Mouse (Mus musculus): ENCODE measurements at regions not wholly inside any gene's neighbourhood (a gene's known extent, or its start where the extent isn't known, plus 50 kb on each side); places are given as distances from the start of the nearest gene placed in this dataset.
A peak's percentile ranks its signal among the peaks of the same experiment; 100 is the strongest.

DNA sequence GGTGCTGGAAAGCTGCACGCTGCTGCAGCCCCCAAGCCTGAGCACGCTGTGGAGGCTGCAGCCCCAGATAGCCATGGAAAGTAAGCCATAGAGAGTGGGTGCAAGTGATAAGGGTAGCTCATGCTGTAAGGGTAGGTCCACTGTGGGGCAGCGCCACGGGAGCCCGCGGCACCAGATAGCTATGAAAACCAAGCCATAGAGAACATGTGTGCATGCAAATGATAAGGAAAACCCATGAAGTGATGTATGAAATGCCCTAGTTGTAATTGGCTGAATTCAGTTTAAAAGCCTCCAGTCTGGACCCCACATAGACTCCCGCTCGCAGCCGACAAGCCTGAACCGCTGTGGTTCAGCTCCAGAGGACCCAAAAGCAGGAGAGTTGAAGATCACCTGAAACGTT is 58.8 kb upstream of the L3mbtl3 start:
- intact Hi-C loops (cut with DNase I), result no loop called here
- Histone ChIP-seq H3K27ac (no peak overlapping the region), H3K4me3 (no peak overlapping the region)
- no peak for TF ChIP-seq CTCF (IDR thresholded peaks at IDR 0.05)
- DNase-seq (ENCODE audit: extremely low spot score in 1 of 2, low spot score in 2 of 2), result no peak

DNA sequence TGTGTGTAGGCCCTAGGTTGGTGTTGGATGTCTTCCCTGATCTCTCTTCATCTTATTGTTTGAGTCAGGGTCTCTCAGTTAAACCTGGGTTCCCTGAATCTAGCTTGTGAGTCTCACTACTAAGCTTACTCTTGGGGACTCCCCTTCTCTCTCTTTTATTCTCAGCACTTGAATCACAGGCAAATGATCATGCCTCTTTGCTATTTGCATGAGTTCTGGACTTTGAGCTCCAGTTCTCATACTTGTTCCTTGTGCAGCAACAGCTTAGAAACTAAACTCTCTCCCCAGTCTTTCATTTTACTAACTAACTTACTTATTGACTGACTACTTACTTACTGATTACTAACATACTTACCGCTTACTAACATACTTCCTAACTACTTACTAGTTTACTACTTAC is 64.9 kb upstream of the L3mbtl3 start:
- Histone ChIP-seq H3K4me3 (no peak overlapping the region), H3K27ac (no peak overlapping the region)
- no peak for TF ChIP-seq CTCF (IDR thresholded peaks at IDR 0.05)
- no peak for DNase-seq (ENCODE audit: extremely low spot score in 1 of 2, low spot score in 2 of 2)
- intact Hi-C loops (cut with DNase I), result no loop called here

DNA sequence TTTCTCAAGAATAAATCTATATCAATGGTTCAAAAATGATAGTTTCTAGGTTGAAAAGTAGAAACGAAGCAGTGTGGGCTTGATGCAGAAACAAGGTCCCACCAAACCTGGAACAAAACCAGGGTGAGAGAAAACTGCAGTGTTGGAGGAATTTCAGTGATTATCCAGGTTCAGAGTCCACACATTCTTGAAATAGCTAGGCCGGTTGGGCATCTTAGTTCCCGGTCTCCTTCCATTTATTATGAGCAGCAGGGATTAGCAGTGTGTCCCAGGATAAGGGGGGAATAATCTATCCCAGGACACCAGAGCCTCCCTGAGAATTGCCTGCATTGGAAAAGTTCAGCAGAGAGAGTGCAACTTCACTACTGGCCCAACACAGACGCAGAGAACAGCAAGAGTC is 108.5 kb upstream of the L3mbtl3 start:
- intact Hi-C loops (cut with DNase I), result no loop called here
- DNase-seq (ENCODE audit: extremely low spot score in 1 of 2, low spot score in 2 of 2), result no peak
- H3K4me3 ChIP-seq, result no peak overlapping the region
- no peak for TF ChIP-seq CTCF (IDR thresholded peaks at IDR 0.05)
- H3K27ac ChIP-seq, result no peak overlapping the region

DNA sequence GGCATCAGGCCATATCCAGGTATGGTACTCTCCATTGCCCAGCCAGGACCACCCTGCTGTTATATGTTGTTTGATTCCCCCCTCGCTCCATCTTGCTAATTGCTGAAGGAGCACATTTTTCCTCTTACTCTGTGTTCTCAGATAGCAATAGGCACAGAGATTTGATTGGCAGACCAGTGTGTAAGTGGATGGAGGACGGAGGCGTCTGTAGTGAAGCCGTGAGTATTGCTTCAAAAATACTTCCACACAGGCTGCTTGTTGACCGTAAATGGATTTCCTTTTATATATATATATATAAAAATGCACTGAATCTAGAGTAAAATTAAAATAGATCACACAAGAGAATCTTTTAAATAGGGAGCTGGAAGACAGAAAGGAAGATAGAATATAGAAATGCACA is 115.6 kb upstream of the L3mbtl3 start:
- TF ChIP-seq CTCF (IDR thresholded peaks at IDR 0.05), result no peak
- Histone ChIP-seq H3K27ac (no peak overlapping the region), H3K4me3 (no peak overlapping the region)
- intact Hi-C loops (cut with DNase I), result loop anchor here (5.0 kb wide), 2 partner anchors 119 to 506 kb away; no protein-coding TSS in a partner anchor
- DNase-seq (ENCODE audit: extremely low spot score in 1 of 2, low spot score in 2 of 2), result no peak

DNA sequence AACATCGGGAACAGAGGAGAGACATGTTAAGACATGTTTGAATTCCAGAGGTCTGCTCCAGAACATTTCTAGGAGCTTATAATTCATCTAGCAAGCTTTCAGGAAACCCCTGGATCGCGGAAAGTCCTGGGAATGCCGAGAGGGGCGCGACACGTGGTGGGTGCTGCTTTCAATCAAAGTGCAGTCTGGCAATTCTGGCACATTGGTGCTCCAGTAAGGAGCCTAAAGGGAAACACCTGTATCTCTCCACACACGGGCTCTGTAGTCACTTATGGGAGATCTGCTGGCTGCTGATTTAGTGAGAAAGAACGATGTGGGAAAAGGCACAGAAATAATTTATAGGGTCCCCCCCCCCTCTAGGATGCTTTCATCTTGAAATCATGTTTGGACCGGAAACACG is 116.4 kb upstream of the L3mbtl3 start:
- DNase-seq (ENCODE audit: extremely low spot score in 1 of 2, low spot score in 2 of 2), result no peak
- Histone ChIP-seq H3K27ac (no peak overlapping the region), H3K4me3 (no peak overlapping the region)
- TF ChIP-seq CTCF (IDR thresholded peaks at IDR 0.05), result no peak
- intact Hi-C loops (cut with DNase I), result loop anchor here (2.0 to 5.0 kb wide), 3 partner anchors 120 to 505 kb away; no protein-coding TSS in a partner anchor

DNA sequence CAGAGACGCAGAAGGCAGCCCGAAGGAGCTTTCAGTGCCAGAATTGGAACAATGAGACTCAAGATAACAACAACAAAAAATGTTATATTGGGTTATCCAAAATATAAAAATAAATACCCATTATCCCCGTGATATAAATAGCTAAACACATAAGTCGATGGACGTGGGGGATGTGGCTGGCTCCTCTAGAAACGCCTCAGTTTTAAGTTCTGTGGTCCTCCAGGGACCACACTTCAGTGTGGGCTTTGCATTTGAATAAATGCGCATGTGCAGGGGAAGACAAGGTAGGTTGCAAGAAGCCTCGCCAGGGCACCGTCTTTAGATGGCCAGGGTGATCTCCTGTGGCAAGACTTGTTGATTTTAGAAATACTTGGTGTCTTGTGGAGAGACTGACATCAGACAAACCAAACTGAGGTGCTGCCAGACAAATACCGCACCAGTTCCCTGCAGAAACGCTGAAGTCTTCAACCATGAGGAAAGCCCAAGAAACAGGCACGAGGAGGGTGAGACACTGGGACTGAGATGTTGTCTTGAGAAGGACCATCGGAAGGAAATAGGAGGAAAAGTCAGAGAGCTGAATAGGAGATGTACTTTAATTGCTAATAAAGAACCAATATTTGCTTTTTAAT is 117.2 kb upstream of the L3mbtl3 start:
- no peak for TF ChIP-seq CTCF (IDR thresholded peaks at IDR 0.05)
- intact Hi-C loops (cut with DNase I), result loop anchor here (2.0 to 5.0 kb wide), 3 partner anchors 121 to 504 kb away; no protein-coding TSS in a partner anchor
- Histone ChIP-seq H3K4me3 (no peak overlapping the region), H3K27ac (no peak overlapping the region)
- no peak for DNase-seq (ENCODE audit: extremely low spot score in 1 of 2, low spot score in 2 of 2)

DNA sequence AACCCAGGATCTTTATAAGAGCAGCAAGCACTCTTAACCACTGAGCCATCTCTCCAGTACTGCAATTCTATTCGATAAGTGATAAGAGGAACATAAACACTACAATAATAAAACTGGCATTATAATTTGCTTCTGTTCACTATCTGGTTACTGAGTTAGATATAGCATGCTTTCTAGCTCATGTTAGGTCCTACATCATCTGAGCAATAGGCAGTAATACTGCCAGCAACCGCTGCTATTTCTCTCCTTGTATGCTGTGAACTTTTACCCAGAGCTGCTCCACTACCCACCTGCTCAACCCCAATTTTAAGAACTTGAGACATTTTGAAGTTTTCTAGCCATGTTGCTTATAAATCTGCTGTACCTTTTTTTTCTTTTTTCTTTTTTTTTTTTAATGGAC is 118.0 kb upstream of the L3mbtl3 start:
- H3K4me3 ChIP-seq, result no peak overlapping the region
- no peak for DNase-seq (ENCODE audit: extremely low spot score in 1 of 2, low spot score in 2 of 2)
- no peak for TF ChIP-seq CTCF (IDR thresholded peaks at IDR 0.05)
- no peak overlapping the region for H3K27ac ChIP-seq
- intact Hi-C loops (cut with DNase I), result loop anchor here (2.0 to 5.0 kb wide), 4 partner anchors 47 to 504 kb away; no protein-coding TSS in a partner anchor

DNA sequence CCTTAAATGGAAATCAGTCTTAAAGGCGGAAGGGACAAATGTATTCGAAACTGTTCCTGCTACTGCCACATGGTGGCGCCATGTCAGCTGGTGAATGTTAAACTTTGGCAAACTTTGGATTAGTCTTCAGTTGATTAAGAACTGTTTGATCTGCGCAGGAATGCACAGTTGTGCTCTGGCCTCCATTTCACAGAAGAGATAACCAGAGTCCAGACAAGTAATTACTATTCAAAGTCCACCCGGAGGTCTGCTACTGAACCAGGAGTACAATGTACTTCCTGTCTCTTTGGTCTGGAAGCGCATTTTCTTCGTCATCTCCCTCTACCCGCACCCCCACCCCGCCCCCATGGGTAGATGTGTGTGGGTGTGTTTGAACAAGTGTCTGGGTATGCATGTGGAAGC is 118.6 kb upstream of the L3mbtl3 start:
- no peak overlapping the region for H3K4me3 ChIP-seq
- intact Hi-C loops (cut with DNase I), result loop anchor here (2.0 to 5.0 kb wide), 3 partner anchors 46 to 503 kb away; no protein-coding TSS in a partner anchor
- no peak overlapping the region for H3K27ac ChIP-seq
- peak; percentile 20 to 31 for DNase-seq (ENCODE audit: extremely low spot score in 1 of 2, low spot score in 2 of 2)
- peak; percentile 81 for TF ChIP-seq CTCF (IDR thresholded peaks at IDR 0.05)

DNA sequence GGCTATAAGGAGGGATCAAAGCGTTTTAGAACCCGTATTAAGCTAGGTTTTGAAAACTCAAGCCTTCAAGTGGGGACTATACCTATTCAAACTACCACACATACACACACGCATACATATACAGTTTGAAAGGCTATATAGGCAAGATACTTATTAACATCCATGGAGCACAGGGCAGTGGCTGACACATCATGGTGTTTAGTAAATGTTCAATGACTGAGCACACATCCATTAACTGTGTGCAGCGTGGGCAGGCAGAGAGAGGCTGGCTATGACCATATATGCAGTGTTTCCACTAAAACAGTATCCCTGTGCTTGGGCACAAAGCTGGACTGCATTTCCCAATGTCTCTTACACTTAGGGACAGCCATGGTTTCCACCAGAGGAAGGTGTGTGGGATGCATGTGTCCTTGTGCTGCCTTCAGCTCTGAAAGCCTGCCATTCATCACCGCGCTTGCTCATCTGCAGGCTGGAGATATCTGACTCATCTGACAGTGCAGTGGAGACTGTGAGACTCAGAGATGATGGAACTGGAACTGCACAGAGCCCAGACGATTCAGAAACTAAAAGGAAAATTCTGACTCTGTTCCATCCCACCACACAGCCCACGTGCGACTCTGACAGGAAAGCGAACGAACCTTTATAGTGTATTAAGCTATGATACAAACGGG is 124.6 kb upstream of the L3mbtl3 start:
- H3K27ac ChIP-seq, result no peak overlapping the region
- peak; percentile 18 to 45 for DNase-seq (ENCODE audit: extremely low spot score in 1 of 2, low spot score in 2 of 2)
- intact Hi-C loops (cut with DNase I), result no loop called here
- no peak for TF ChIP-seq CTCF (IDR thresholded peaks at IDR 0.05)
- H3K4me3 ChIP-seq, result no peak overlapping the region

DNA sequence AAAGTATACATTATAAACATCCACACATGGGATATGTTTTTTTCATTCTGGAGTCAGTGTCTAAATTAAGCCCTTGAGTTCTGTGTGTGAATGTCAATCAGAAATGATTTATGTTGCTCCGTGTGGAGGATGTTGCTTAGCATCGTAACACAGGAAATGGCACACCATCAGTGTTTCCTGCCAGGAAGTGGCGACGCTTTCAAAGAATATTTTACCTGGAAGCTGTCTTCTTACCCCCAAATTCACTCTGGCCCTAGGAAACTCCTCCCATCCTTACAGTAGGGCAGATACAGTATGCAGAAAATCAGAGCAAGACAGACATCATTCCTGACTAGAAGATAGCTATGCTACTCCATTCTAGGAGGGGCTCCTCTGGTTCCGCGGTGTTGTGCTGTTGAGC is 145.1 kb upstream of the L3mbtl3 start:
- TF ChIP-seq CTCF (IDR thresholded peaks at IDR 0.05), result no peak
- H3K4me3 ChIP-seq, result no peak overlapping the region
- no peak for DNase-seq (ENCODE audit: extremely low spot score in 1 of 2, low spot score in 2 of 2)
- intact Hi-C loops (cut with DNase I), result no loop called here
- H3K27ac ChIP-seq, result no peak overlapping the region

DNA sequence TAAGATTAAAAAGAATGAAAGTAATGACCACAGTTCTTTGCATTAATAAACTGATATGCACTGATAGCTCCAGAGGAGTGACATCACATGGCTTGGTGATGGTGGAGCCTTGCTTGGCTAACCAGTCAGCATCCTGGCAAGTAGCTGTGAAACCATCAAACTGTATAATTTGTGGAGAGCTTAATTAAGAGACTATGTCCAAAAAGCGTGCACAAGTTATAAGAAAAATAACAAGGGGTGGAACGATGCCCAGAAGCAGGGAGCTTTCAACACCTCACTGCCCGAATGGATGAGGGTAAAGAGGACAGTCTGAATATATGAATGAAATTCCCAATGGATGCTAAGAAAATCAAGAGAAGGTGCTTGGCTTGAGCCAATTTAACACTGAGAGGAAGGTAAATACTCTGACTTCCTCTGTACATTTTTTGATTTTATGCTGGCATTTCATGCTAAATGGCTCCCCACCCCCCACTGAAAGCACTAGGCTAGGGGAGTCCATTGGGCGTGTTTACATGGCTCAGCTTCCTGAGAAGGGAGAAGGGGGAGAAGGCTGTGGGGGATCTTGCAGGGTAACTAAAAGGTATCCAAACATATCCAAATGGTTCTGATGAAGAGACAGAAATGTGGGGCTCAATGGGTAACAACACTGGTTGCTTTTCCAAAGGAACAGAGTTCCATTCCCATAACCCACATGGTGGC is 150.2 kb upstream of the L3mbtl3 start:
- no peak for DNase-seq (ENCODE audit: extremely low spot score in 1 of 2, low spot score in 2 of 2)
- H3K27ac ChIP-seq, result no peak overlapping the region
- intact Hi-C loops (cut with DNase I), result no loop called here
- no peak for TF ChIP-seq CTCF (IDR thresholded peaks at IDR 0.05)
- H3K4me3 ChIP-seq, result no peak overlapping the region

DNA sequence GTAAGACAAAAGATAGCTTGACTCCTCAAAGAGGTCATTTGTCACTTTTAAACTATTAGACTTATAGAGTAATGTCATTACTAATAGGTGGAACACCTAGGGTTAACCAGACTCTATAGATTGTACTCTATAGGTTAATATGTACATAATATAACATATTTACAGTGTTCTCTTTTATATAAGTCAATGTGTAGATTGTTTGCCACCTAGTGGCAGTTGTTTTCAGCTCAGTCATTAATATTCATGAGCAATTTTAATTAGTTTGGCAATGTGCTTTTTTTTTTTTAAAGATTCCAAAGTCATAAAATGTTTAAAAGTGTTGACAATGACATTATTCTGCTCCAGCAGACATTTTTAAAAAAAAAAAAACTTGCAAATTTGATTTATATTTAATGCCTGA is 164.4 kb upstream of the L3mbtl3 start:
- intact Hi-C loops (cut with DNase I), result loop anchor here (1.0 to 2.0 kb wide), 2 partner anchors 45 to 167 kb away; no protein-coding TSS in a partner anchor
- no peak for DNase-seq (ENCODE audit: extremely low spot score in 1 of 2, low spot score in 2 of 2)

More for the DNA sequence above, 164.4 kb upstream of the L3mbtl3 start:
- peak; percentile 57 for TF ChIP-seq CTCF (IDR thresholded peaks at IDR 0.05)
- Histone ChIP-seq H3K4me3 (no peak overlapping the region), H3K27ac (no peak overlapping the region)

Data from left cerebral cortex, adult 2 months (tissue).